Mouse (Mus musculus) megakaryocyte, embryonic 14.5 days (primary cell): ENCODE measurements at regions not wholly inside any gene's neighbourhood (a gene's known extent, or its start where the extent isn't known, plus 50 kb on each side); places are given as distances from the start of the nearest gene placed in this dataset.

Source experiments
- H3K27me3 ChIP-seq: replicated peaks from 2 replicates; pipeline ENCODE3; 2012; ENCODE audit warnings: inconsistent platforms
- H3K36me3 ChIP-seq: replicated peaks from 2 replicates; pipeline ENCODE3; 2012; ENCODE audit warnings: low read length, inconsistent platforms, mixed read lengths
- H3K4me1 ChIP-seq: 2 replicates; pipeline ENCODE4 v1.6.1; 2012; ENCODE audit warnings: inconsistent platforms
- H3K4me3 ChIP-seq: replicated peaks from 2 replicates; pipeline ENCODE3; 2012; ENCODE audit warnings: moderate library complexity, mild to moderate bottlenecking, inconsistent platforms
- H3K9me3 ChIP-seq: 2 replicates; pipeline ENCODE4 v1.6.1; 2012; ENCODE audit warnings: inconsistent platforms
- FLI1 ChIP-seq: IDR thresholded peaks from 2 replicates; pipeline ENCODE4 v1.6.1; 2012; ENCODE audit warnings: low read length, inconsistent platforms, mixed read lengths
- GATA1 ChIP-seq: IDR thresholded peaks from 3 replicates; pipeline ENCODE4 v1.6.1; 2012; ENCODE audit warnings: mixed read lengths, low read length, inconsistent platforms, borderline replicate concordance

- TF ChIP-seq FLI1 (no peak), GATA1 (no peak)
- no peak overlapping the region for H3K4me3 ChIP-seq
- H3K36me3 ChIP-seq = no peaks in the 10 kb centered on the region
- H3K27me3 ChIP-seq = no peaks in the 10 kb centered on the region
- no peaks in the 10 kb centered on the region for H3K4me1 ChIP-seq
- H3K9me3 ChIP-seq = peaks cover 29% of the 10 kb centered on the region
Measured at GRCm38 (mm10) chr7:39789880-39790279, 272.3 kb downstream of the Zfp619 start.

DNA sequence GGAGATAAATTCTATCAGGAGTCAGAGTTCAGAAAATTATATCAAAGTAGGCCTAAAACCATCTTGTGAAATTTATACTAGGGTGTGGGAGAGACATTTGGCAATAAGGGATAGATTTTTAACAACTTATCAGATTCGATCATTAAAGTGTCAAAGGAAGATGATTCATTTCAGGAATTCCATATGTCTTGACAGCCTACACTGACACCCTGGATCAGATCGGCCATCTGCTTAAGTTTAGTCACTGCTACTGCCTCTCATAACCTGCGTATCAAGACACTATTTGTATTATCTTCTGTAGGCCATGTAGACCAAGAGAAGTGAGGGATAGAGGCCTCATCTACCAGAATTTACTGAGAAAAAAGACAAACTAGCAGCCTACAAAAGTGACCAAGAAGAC, 277.2 kb downstream of the Zfp619 start:
- TF ChIP-seq FLI1 (no peak), GATA1 (no peak)
- no peaks in the 10 kb centered on the region for H3K27me3 ChIP-seq
- no peaks in the 10 kb centered on the region for H3K4me1 ChIP-seq
- H3K36me3 ChIP-seq = no peaks in the 10 kb centered on the region
- peaks cover 14% of the 10 kb centered on the region for H3K9me3 ChIP-seq
- H3K4me3 ChIP-seq = no peak overlapping the region

DNA sequence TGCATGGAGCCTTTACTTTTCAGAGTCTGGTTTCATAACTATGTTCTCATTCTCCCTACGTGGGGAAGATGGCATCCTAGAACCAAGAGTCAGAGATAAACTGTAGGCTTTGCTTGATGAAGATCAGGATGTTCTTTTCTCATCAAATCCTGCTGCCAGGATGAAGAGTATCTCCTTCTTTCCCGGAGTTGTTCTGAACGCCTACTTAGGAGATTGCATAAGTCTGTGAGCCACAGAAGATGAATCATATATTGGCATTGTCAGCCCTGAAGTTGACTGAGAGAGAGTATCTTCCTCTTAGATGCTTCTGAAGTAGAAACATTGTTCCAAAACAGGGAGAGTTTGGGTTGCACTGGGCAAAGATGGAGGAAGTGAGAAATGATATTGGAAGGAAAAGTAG, 286.7 kb downstream of the Zfp619 start:
- H3K36me3 ChIP-seq = no peaks in the 10 kb centered on the region
- peaks cover 8% of the 10 kb centered on the region for H3K9me3 ChIP-seq
- no peak overlapping the region for H3K4me3 ChIP-seq
- no peaks in the 10 kb centered on the region for H3K27me3 ChIP-seq
- no peaks in the 10 kb centered on the region for H3K4me1 ChIP-seq
- no peak for TF ChIP-seq FLI1
- no peak for TF ChIP-seq GATA1

DNA sequence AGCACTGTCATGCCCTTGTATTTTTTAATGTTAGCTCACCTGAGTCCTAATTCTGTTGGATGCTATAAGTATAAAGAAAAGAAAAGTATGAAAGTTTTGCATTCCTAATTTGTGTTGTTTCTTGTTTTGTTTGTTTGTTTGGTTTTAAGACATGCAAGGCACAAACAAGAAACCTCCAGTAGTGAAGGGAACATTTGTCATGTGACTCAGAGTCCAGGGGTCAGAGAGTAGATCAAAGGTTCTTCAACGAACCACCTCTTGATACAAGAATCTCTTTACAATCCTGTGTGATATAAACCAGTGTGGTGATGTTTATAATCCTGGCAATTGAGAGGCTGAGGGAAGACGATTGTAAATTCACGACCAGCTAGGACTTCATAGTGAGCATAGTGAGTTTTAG, 300.5 kb downstream of the Zfp619 start:
- H3K9me3 ChIP-seq = 0 out of 2 replicates have a peak, but pooled peaks cover 3% of the 10 kb centered on the region
- H3K36me3 ChIP-seq = no peaks in the 10 kb centered on the region
- TF ChIP-seq FLI1 = no peak
- TF ChIP-seq GATA1 = no peak
- H3K27me3 ChIP-seq = no peaks in the 10 kb centered on the region
- H3K4me3 ChIP-seq = no peak overlapping the region
- no peaks in the 10 kb centered on the region for H3K4me1 ChIP-seq

- H3K4me1 ChIP-seq = no peaks in the 10 kb centered on the region
- H3K4me3 ChIP-seq = no peak overlapping the region
- no peaks in the 10 kb centered on the region for H3K27me3 ChIP-seq
- TF ChIP-seq FLI1 (no peak), GATA1 (no peak)
- no peaks in the 10 kb centered on the region for H3K36me3 ChIP-seq
- 0 out of 2 replicates have a peak, but pooled peaks cover 3% of the 10 kb centered on the region for H3K9me3 ChIP-seq
Measured at GRCm38 (mm10) chr7:39822550-39823178, 305.1 kb downstream of the Zfp619 start.

DNA sequence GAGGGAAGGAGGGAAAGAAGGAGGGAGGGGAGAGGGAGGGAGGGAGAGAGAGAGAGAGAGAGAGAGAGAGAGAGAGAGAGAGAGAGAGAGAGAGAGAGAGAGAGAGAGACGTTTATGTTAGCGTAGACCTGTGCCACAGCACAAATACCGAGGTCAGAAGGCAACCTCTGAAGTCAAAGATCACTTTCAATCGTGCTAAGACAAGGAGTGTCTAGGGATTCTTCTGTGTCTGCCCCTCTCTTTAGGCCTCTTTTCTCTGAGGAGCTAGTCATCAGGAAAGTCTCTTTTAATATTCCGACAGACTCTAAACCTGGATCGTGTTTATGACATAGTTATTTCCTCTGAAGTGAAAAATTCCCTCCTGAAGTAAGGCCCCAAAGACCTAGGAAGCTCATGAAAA, 310.8 kb downstream of the Zfp619 start:
- no peak for TF ChIP-seq GATA1
- TF ChIP-seq FLI1 = no peak
- H3K4me1 ChIP-seq = no peaks in the 10 kb centered on the region
- no peaks in the 10 kb centered on the region for H3K9me3 ChIP-seq
- H3K36me3 ChIP-seq = no peaks in the 10 kb centered on the region
- no peak overlapping the region for H3K4me3 ChIP-seq
- no peaks in the 10 kb centered on the region for H3K27me3 ChIP-seq

DNA sequence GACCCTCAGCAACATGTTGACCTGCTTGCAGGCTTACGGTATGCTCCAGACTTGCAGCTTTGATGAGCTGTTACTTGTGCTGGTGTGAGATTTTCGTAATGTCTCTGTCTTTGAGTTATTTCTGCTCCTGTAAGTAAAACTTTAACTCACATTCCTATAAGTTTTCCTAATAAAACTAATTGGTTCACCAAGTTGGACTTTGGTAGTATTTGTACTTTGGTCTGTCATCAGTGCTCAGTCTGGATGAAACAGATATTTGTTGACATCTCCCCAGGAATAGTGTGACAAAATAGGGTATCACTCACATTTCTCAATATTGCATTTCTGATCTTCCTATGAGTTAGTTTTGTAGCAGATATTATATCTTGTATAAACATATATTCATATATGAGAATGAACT, 313.3 kb downstream of the Zfp619 start:
- Histone ChIP-seq H3K4me1 (no peaks in the 10 kb centered on the region), H3K36me3 (no peaks in the 10 kb centered on the region), H3K9me3 (peaks cover 3% of the 10 kb centered on the region; the same call in 1 of the 2 replicates), H3K27me3 (no peaks in the 10 kb centered on the region), H3K4me3 (no peak overlapping the region)
- TF ChIP-seq GATA1 = no peak
- TF ChIP-seq FLI1 = no peak

GRCm38 (mm10) chr7:39841988-39842387, 324.4 kb downstream of the Zfp619 start:
- peaks cover 8% of the 10 kb centered on the region; the same call in 1 of the 2 replicates for H3K9me3 ChIP-seq
- H3K4me1 ChIP-seq = no peaks in the 10 kb centered on the region
- H3K27me3 ChIP-seq = no peaks in the 10 kb centered on the region
- H3K4me3 ChIP-seq = no peak overlapping the region
- no peaks in the 10 kb centered on the region for H3K36me3 ChIP-seq
- no peak for TF ChIP-seq GATA1
- no peak for TF ChIP-seq FLI1

GRCm38 (mm10) chr7:39847914-39848782, 330.6 kb downstream of the Zfp619 start:
- no peaks in the 10 kb centered on the region for H3K27me3 ChIP-seq
- H3K36me3 ChIP-seq = no peaks in the 10 kb centered on the region
- TF ChIP-seq GATA1 (no peak), FLI1 (no peak)
- H3K9me3 ChIP-seq = no peaks in the 10 kb centered on the region
- H3K4me1 ChIP-seq = no peaks in the 10 kb centered on the region
- H3K4me3 ChIP-seq = no peak overlapping the region

DNA sequence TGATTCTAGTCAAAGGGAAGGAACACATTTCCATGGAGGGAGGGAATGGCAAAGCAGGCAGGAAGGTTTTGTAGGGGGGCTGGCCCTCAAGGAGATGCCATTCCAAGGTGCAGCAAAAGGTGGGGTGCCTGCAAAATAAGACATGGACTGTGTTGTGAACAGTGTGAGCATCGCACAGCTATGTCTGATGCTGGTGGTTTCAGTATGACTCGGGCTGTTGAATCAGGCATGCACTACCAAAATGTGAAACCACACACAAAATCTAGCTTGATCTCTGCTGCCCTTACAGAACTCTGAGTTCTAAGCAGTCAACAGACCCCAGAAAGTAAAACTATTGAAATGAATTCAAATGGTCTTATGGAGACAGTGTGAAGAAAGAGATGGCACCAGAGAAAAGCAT, 339.7 kb downstream of the Zfp619 start:
- peak overlapping the region; percentile 1 for H3K4me3 ChIP-seq
- H3K4me1 ChIP-seq = no peaks in the 10 kb centered on the region
- peaks cover 25% of the 10 kb centered on the region for H3K9me3 ChIP-seq
- H3K36me3 ChIP-seq = no peaks in the 10 kb centered on the region
- H3K27me3 ChIP-seq = no peaks in the 10 kb centered on the region
- TF ChIP-seq FLI1 = no peak
- TF ChIP-seq GATA1 = no peak

DNA sequence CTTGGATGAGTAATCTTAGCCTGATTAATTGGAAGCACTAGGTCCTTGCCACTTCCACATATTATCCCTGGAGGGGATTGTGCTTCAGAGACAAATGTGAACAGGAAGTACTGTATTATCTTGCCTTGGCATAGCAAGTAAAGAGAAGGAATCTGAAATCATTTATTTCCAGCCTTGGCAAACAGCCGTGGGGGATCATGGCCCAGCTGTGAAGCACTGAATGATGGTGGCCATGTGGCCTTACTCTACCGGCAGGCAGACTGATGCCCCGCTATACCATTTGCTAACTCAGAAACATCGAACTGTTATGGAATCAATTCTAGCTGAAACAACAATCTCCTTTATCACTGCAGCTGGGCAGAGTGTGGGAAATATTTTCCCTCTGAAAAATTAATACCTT, 345.3 kb downstream of the Zfp619 start:
- H3K36me3 ChIP-seq = no peaks in the 10 kb centered on the region
- no peaks in the 10 kb centered on the region for H3K4me1 ChIP-seq
- H3K27me3 ChIP-seq = no peaks in the 10 kb centered on the region
- H3K4me3 ChIP-seq = no peak overlapping the region
- no peak for TF ChIP-seq GATA1
- TF ChIP-seq FLI1 = no peak
- H3K9me3 ChIP-seq = peaks cover 21% of the 10 kb centered on the region
